Mouse (Mus musculus) cortical plate, adult 2 months (tissue): ENCODE results near the gene Gm9944. TPM values are rescaled to one million over a fixed set of nuclear protein-coding genes. Genes with fewer than 3 reads are reported as not detected.

Source experiments
- H3K27ac ChIP-seq: fragments of 200-500 bp; 2 replicates; pipeline ENCODE4 v1.5.1; 2012; ENCODE audit warnings: low read length, control low read depth, inconsistent platforms; ENCODE audit not compliant: insufficient read depth
- H3K4me1 ChIP-seq: fragments of 200-500 bp; 2 replicates; pipeline ENCODE4 v1.6.1; 2011; ENCODE audit warnings: low read length; ENCODE audit not compliant: control insufficient read depth, insufficient read depth
- H3K4me3 ChIP-seq: fragments of 200-500 bp; 2 replicates; pipeline ENCODE4 v1.5.1; 2011; ENCODE audit warnings: mild to moderate bottlenecking, low read length, control low read depth; ENCODE audit not compliant: insufficient read depth
- CTCF ChIP-seq: fragments of 200-500 bp; IDR thresholded peaks from 2 replicates; pipeline ENCODE4 v1.5.1; 2011; ENCODE audit warnings: mild to moderate bottlenecking, control low read depth, low read length; ENCODE audit not compliant: insufficient read depth; ENCODE audit errors: extremely low read depth
- POLR2A ChIP-seq: fragments of 200-500 bp; IDR thresholded peaks from 2 replicates; pipeline ENCODE4 v1.6.1; 2011; ENCODE audit warnings: mild to moderate bottlenecking, low read length, control low read depth; ENCODE audit not compliant: insufficient read depth; ENCODE audit errors: extremely low read depth
- polyA plus RNA-seq: library from polyadenylated mRNA; depleted of rRNA; stranded (reverse); fragments of >200 nt; gene quantifications from 2 replicates; pipeline ENCODE4 v1.2.3, GENCODE M21; 2012; rRNA removed

Gm9944 gene
- polyA plus RNA-seq, 1 experiment, result not detected

DNA sequence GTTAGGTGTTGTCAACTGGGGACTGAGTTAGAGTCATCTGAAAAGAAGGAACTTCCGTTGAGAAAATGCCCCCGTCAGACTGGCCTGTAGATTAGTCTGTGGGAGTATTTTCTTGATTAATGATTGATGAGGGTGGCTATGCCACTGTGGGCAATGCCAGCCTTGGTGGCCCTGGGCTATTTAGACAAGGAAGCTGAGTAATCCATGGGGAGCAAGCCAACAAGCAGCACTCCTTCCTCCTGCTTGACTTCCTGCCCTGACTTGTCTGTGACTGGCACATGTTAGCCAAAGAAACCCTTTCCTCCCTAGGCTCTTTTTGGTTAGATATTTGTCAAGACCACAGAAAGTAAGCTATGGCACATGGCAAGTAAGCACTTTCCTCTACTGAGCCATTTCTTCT, 22.4 kb downstream of the Gm9944 start:
- no peak overlapping the region for H3K4me3 ChIP-seq

GRCm38 (mm10) chr4:144428868-144429267, 24.2 kb downstream of the Gm9944 start:
- H3K4me3 ChIP-seq, result no peak overlapping the region
- H3K27ac ChIP-seq, result no peak overlapping the region
- TF ChIP-seq POLR2A, result no peak
- no peak for TF ChIP-seq CTCF
- H3K4me1 ChIP-seq, result no peaks in the 10 kb centered on the region

More for the DNA sequence above, 22.4 kb downstream of the Gm9944 start:
- TF ChIP-seq CTCF (no peak), POLR2A (no peak)
- Histone ChIP-seq H3K4me1 (no peaks in the 10 kb centered on the region), H3K27ac (no peak overlapping the region)

DNA sequence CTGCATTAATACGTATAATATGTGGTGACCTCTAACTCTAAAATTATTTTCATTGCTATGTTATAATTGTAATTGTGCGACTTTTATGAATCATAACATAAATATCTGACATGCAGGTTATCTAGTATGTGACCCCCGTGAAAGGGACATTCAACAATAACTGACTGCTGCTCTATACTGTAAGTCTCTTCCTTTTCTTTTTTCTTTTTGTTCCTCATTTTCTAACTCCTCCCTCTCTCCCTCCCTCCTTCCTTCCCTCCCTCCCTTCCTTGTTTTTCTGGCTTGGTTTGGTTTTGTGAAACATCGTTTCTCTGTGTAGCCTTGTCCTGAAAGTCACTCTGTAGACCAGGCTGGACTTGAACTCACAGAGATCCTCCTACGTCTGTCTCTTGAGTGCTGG, 28.5 kb downstream of the Gm9944 start:
- Histone ChIP-seq H3K4me3 (no peak overlapping the region), H3K4me1 (no peaks in the 10 kb centered on the region), H3K27ac (no peak overlapping the region)
- TF ChIP-seq CTCF (no peak), POLR2A (no peak)

GRCm38 (mm10) chr4:144420644-144421043, 32.5 kb downstream of the Gm9944 start:
- Histone ChIP-seq H3K4me3 (no peak overlapping the region), H3K4me1 (no peaks in the 10 kb centered on the region), H3K27ac (no peak overlapping the region)
- TF ChIP-seq CTCF (no peak), POLR2A (no peak)

- Histone ChIP-seq H3K27ac (no peak within 1 kb of the TSS), H3K4me3 (no peak within 1 kb of the TSS), H3K4me1 (no peaks in the 10 kb centered on the region)
- TF ChIP-seq POLR2A (no peak), CTCF (no peak)
These were observed 44.8 kb downstream of the Gm9944 start, which contains the start of gene Pramef12 for GRCm38 (mm10) chr4:144408290-144408689. Gene Pramef12, minus strand, starts transcription at chr4:144408464.

DNA sequence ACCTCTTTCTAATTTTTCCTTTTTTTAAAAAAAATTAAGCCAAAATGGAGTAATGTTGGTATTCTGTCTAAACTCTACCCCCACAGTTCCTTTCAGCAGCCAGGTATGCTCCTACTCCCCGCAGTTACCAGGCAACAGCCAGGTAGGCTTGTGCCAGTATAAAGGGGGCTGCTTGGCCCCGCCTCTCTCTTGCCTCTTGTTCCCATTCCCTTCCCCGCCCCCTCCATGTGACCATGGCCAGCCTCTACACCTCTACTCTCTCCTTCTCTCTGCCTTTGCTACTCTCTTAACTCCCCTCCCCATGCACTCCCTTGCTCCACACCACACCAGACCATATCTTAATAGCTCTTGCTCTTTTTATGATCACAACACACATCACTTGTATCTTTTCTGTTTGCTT, 46.9 kb downstream of the Gm9944 start:
- Histone ChIP-seq H3K4me1 (no peaks in the 10 kb centered on the region), H3K4me3 (no peak overlapping the region), H3K27ac (no peak overlapping the region)
- TF ChIP-seq POLR2A, result no peak
- no peak for TF ChIP-seq CTCF

- TF ChIP-seq POLR2A (no peak), CTCF (no peak)
- Histone ChIP-seq H3K27ac (no peak overlapping the region), H3K4me1 (no peaks in the 10 kb centered on the region), H3K4me3 (no peak overlapping the region)
These were observed 48.5 kb downstream of the Gm9944 start for GRCm38 (mm10) chr4:144404456-144405086.

Other genes with a start within 250 kb of the Gm9944 start
- gene C87977, start 240.0 kb downstream of the Gm9944 start, polyA plus RNA-seq, result not detected in 2 replicates
- gene Pramel5, start 172.8 kb downstream of the Gm9944 start, polyA plus RNA-seq, result not detected in 2 replicates
- gene Gm13128, start 123.1 kb downstream of the Gm9944 start, polyA plus RNA-seq, result not detected in 2 replicates
- not detected in 2 replicates for gene Gm13119, start 95.4 kb downstream of the Gm9944 start, polyA plus RNA-seq
- not detected in 2 replicates for gene Pramef20, start 75.4 kb downstream of the Gm9944 start, polyA plus RNA-seq
- not detected in 2 replicates for gene Pramef12, start 44.9 kb downstream of the Gm9944 start, polyA plus RNA-seq
- gene 1700012P22Rik, start 14.5 kb downstream of the Gm9944 start, polyA plus RNA-seq, result not detected in 2 replicates
- gene Aadacl3, start 10.4 kb upstream of the Gm9944 start, polyA plus RNA-seq, result not detected in 2 replicates
- gene 9430007A20Rik, start 66.5 kb upstream of the Gm9944 start, polyA plus RNA-seq, result not detected in 2 replicates
- not detected in 2 replicates for gene Gm13124, start 111.8 kb upstream of the Gm9944 start, polyA plus RNA-seq
- gene Aadacl4, start 160.4 kb upstream of the Gm9944 start, polyA plus RNA-seq, result not detected in 2 replicates
- not detected in 2 replicates for gene Gm436, start 233.1 kb upstream of the Gm9944 start, polyA plus RNA-seq